Mouse (Mus musculus): ENCODE data around the gene Cmss1. TPM values are rescaled to one million over a fixed set of nuclear protein-coding genes. Genes with fewer than 3 reads are reported as not detected.
A peak's percentile ranks its signal among the peaks of the same experiment; 100 is the strongest.

The Cmss1 gene
- polyA plus RNA-seq, 1 experiment from 2014 or later, result 50.4 TPM

DNA sequence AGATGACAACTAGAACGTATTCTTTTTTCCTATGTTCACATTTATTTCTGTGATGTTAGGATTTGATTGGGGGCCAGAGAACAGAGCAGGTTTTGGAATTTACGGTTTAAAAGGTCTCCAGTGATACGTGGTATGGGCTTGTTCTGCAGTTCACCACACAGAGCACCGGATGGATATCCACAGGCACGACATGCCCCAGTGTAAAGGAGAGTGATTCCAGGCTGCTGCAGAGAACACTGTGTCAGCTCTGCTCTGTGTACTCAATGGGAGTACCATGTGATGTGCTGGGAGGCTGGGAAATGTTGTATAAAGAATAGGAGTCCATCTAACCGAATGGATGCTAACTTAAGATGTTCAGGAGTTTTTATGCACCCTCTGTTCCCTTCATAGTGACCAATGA is 252.7 kb downstream of the Cmss1 start:
- H3K4me1 ChIP-seq (replicated peaks; ENCODE audit: insufficient read depth, low read length), result no peaks in the 10 kb centered on the region
- TF ChIP-seq CTCF (IDR thresholded peaks at IDR 0.05; ENCODE audit: low read depth), result no peak
- no peak overlapping the region for H3K27ac ChIP-seq
- H3K36me3 ChIP-seq (ENCODE audit: insufficient read depth, low read length), result no peaks in the 10 kb centered on the region
- no peaks in the 10 kb centered on the region for H3K27me3 ChIP-seq (ENCODE audit: insufficient read depth, low read length)
- H3K9me3 ChIP-seq (replicated peaks; ENCODE audit: low read length), result no peaks in the 10 kb centered on the region
- H3K4me2 ChIP-seq (ENCODE audit: low read length), result no peak overlapping the region
- WGBS, result 53% methylated on average over 6 of the region's 6 CpGs
- ATAC-seq (replicated peaks; ENCODE audit: low FRiP score, low read depth), result no peak
- no peak overlapping the region for H3K4me3 ChIP-seq (replicated peaks; ENCODE audit: low read depth, low read length)
- no peak overlapping the region for H3K9ac ChIP-seq (ENCODE audit: low read depth, low read length)
- DNase-seq (ENCODE audit: low spot score), result peak; percentile 31

- Histone ChIP-seq H3K4me3 (replicated peaks; ENCODE audit: low read depth, low read length) (no peak overlapping the region), H3K9me3 (replicated peaks; ENCODE audit: low read length) (no peaks in the 10 kb centered on the region), H3K27ac (no peak overlapping the region), H3K36me3 (ENCODE audit: insufficient read depth, low read length) (no peaks in the 10 kb centered on the region), H3K4me2 (ENCODE audit: low read length) (no peak overlapping the region), H3K4me1 (replicated peaks; ENCODE audit: insufficient read depth, low read length) (no peaks in the 10 kb centered on the region), H3K9ac (ENCODE audit: low read depth, low read length) (no peak overlapping the region), H3K27me3 (ENCODE audit: insufficient read depth, low read length) (no peaks in the 10 kb centered on the region)
- 92% methylated on average over 11 of the region's 11 CpGs for WGBS
- DNase-seq (ENCODE audit: low spot score), result no peak
- no peak for ATAC-seq (replicated peaks; ENCODE audit: low FRiP score, low read depth)
- TF ChIP-seq CTCF (IDR thresholded peaks at IDR 0.05; ENCODE audit: low read depth), result no peak
Measured at GRCm38 (mm10) chr16:57353166-57353721, 253.4 kb downstream of the Cmss1 start.

DNA sequence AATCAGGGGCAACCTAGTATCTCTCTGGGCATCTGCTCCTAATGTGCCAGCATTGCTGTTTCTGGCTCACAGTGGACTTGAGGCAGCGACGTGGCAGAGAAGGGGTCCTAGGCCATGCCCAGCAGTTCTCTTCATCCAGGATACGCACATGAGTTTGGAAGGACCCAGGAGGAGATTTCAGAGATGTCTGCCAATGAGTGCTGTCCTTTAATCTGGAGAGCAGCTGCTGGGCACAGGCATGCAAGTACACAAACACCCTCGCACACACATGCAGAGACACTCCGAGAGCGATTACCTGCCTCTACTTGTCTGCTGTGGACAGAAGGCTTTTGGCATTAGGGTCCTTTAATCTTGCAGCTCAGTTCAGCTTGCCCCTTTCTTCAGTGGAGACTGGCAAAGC is 253.9 kb downstream of the Cmss1 start, which contains the start of gene Filip1l:
Gene Filip1l, plus strand, starts transcription at position 343 of the 400 bp plus-strand sequence.
- TF ChIP-seq CTCF (IDR thresholded peaks at IDR 0.05; ENCODE audit: low read depth), result no peak
- Histone ChIP-seq H3K9ac (ENCODE audit: low read depth, low read length) (no peak within 1 kb of the TSS), H3K4me3 (replicated peaks; ENCODE audit: low read depth, low read length) (no peak within 1 kb of the TSS), H3K27ac (no peak within 1 kb of the TSS), H3K36me3 (ENCODE audit: insufficient read depth, low read length) (no peaks in the 10 kb centered on the region), H3K4me2 (ENCODE audit: low read length) (no peak within 1 kb of the TSS), H3K4me1 (replicated peaks; ENCODE audit: insufficient read depth, low read length) (no peaks in the 10 kb centered on the region), H3K27me3 (ENCODE audit: insufficient read depth, low read length) (no peaks in the 10 kb centered on the region), H3K9me3 (replicated peaks; ENCODE audit: low read length) (no peaks in the 10 kb centered on the region)
- DNase-seq (ENCODE audit: low spot score) (no peak), ATAC-seq (replicated peaks; ENCODE audit: low FRiP score, low read depth) (no peak)
- 83% methylated on average over 6 of the region's 6 CpGs for WGBS

GRCm38 (mm10) chr16:57349689-57350088 is 257.0 kb downstream of the Cmss1 start:
- Histone ChIP-seq H3K9me3 (replicated peaks; ENCODE audit: low read length) (no peaks in the 10 kb centered on the region), H3K4me3 (replicated peaks; ENCODE audit: low read depth, low read length) (no peak overlapping the region), H3K27me3 (ENCODE audit: insufficient read depth, low read length) (no peaks in the 10 kb centered on the region), H3K27ac (no peak overlapping the region), H3K9ac (ENCODE audit: low read depth, low read length) (no peak overlapping the region), H3K36me3 (ENCODE audit: insufficient read depth, low read length) (no peaks in the 10 kb centered on the region), H3K4me2 (ENCODE audit: low read length) (no peak overlapping the region), H3K4me1 (replicated peaks; ENCODE audit: insufficient read depth, low read length) (no peaks in the 10 kb centered on the region)
- no peak for DNase-seq (ENCODE audit: low spot score)
- TF ChIP-seq CTCF (IDR thresholded peaks at IDR 0.05; ENCODE audit: low read depth), result no peak
- 53% methylated on average over 3 of the region's 3 CpGs for WGBS
- ATAC-seq (replicated peaks; ENCODE audit: low FRiP score, low read depth), result no peak; the same call in 1 of the 2 replicates

DNA sequence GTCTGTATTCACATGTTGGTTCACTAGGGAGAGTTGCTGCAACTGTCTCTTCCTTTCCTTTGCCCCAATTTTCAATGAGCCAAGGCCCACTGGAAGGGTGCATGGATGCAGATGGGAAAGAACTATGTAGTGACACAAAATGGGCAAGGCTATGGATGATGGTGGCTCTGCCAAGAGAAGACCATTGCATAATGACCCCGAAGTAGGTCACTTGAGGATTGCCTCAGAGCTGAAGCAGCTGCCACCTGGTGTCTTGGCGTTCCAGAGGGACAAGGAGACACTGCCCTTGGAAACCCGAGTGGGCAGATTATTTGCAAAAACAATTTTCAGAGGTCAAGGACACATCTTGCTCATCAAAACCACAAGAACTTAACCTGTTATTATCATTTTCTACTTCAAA is 257.6 kb downstream of the Cmss1 start:
- Histone ChIP-seq H3K27ac (no peak overlapping the region), H3K4me1 (replicated peaks; ENCODE audit: insufficient read depth, low read length) (no peaks in the 10 kb centered on the region), H3K9ac (ENCODE audit: low read depth, low read length) (no peak overlapping the region), H3K4me3 (replicated peaks; ENCODE audit: low read depth, low read length) (no peak overlapping the region), H3K27me3 (ENCODE audit: insufficient read depth, low read length) (no peaks in the 10 kb centered on the region), H3K9me3 (replicated peaks; ENCODE audit: low read length) (no peaks in the 10 kb centered on the region), H3K36me3 (ENCODE audit: insufficient read depth, low read length) (no peaks in the 10 kb centered on the region), H3K4me2 (ENCODE audit: low read length) (no peak overlapping the region)
- no peak for ATAC-seq (replicated peaks; ENCODE audit: low FRiP score, low read depth)
- TF ChIP-seq CTCF (IDR thresholded peaks at IDR 0.05; ENCODE audit: low read depth), result no peak
- no peak for DNase-seq (ENCODE audit: low spot score)
- 71% methylated on average over 3 of the region's 3 CpGs for WGBS

DNA sequence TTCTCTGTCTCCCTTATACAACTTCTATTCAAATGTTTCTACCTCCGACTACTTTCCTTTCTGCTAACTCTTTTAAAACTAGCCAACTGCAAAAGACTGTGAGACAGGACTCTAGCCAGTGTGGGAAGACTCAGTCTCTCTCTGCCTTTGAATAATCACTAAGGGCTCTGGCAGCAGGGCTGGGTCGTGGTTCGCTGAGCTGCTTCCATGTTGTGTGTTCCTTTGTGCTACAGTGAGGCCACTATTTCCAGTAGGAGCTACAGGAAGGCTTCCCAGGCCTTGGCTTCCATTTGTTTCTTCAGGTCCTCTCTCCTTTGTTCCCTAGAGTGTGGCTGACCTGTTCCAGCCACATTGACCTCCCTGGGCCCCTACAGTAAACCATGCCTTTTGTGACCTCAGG is 260.4 kb downstream of the Cmss1 start:
- H3K36me3 ChIP-seq (ENCODE audit: insufficient read depth, low read length), result no peaks in the 10 kb centered on the region
- no peak overlapping the region for H3K27ac ChIP-seq
- WGBS, result 67% methylated on average over 3 of the region's 3 CpGs
- H3K9ac ChIP-seq (ENCODE audit: low read depth, low read length), result no peak overlapping the region
- no peaks in the 10 kb centered on the region for H3K9me3 ChIP-seq (replicated peaks; ENCODE audit: low read length)
- no peak overlapping the region for H3K4me3 ChIP-seq (replicated peaks; ENCODE audit: low read depth, low read length)
- H3K4me2 ChIP-seq (ENCODE audit: low read length), result no peak overlapping the region
- no peaks in the 10 kb centered on the region for H3K4me1 ChIP-seq (replicated peaks; ENCODE audit: insufficient read depth, low read length)
- H3K27me3 ChIP-seq (ENCODE audit: insufficient read depth, low read length), result no peaks in the 10 kb centered on the region
- no peak for ATAC-seq (replicated peaks; ENCODE audit: low FRiP score, low read depth)
- no peak for TF ChIP-seq CTCF (IDR thresholded peaks at IDR 0.05; ENCODE audit: low read depth)
- no peak for DNase-seq (ENCODE audit: low spot score)

DNA sequence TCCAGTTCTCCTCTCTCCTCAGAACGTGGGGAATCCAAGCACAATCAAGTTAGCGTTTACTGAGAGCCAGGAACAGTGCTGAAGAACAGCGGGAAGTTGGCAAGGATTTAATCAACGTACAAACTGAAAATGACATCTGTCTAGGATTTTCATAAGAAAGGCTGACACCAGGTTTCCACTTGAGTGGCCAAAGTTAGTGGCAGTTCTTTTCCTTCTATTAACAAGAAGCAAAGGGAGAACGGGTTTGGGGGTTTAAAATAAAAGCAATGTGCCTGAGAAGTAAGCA is 266.1 kb downstream of the Cmss1 start:
- Histone ChIP-seq H3K9ac (ENCODE audit: low read depth, low read length) (no peak overlapping the region), H3K9me3 (replicated peaks; ENCODE audit: low read length) (no peaks in the 10 kb centered on the region), H3K36me3 (ENCODE audit: insufficient read depth, low read length) (no peaks in the 10 kb centered on the region), H3K27me3 (ENCODE audit: insufficient read depth, low read length) (no peaks in the 10 kb centered on the region), H3K4me2 (ENCODE audit: low read length) (no peak overlapping the region), H3K4me1 (replicated peaks; ENCODE audit: insufficient read depth, low read length) (peaks cover 8% of the 10 kb centered on the region), H3K27ac (no peak overlapping the region), H3K4me3 (replicated peaks; ENCODE audit: low read depth, low read length) (no peak overlapping the region)
- 69% methylated on average over 5 of the region's 5 CpGs for WGBS
- DNase-seq (ENCODE audit: low spot score) (no peak), ATAC-seq (replicated peaks; ENCODE audit: low FRiP score, low read depth) (no peak)
- TF ChIP-seq CTCF (IDR thresholded peaks at IDR 0.05; ENCODE audit: low read depth), result no peak

Data from kidney, postnatal 0 days (tissue).